ENCODE assay signal across 23 mouse cellular contexts in the genomic region with DNA sequence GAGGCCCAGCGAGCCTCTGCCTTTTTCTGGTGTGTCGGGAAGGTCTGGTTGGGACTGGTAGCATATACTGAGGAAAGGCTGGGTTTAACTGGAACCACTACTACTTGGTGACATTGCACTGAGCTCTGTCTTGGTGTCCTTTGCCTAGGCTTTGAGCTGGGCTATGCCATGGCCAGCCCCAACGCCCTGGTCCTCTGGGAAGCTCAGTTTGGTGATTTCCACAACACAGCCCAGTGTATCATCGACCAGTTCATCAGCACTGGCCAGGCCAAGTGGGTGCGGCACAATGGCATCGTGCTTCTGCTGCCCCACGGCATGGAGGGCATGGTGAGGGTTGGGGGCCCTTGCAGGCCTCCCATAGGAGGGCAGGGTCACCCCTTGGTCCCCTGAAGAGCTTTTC. TPM values are rescaled to one million over a fixed set of nuclear protein-coding genes. Genes with fewer than 3 reads are reported as not detected.
A peak's percentile ranks its signal among the peaks of the same experiment; 100 is the strongest.
DNase-seq lines count a peak whose midpoint lies in the region; ATAC-seq lines count a peak whose summit lies in the region.
"Had no signal": no experiment of that assay in that cellular context is flagged by ENCODE, and none has a peak within 500 bp of the region (broad histone marks: within the 10 kb centered on the region; RNA-seq: fewer than 3 reads in every experiment).

No protein-coding gene starts in this region.

- intact Hi-C loops in heart, postnatal 10 days (cut with DNase I) = no loop called here

- H3K4me3 ChIP-seq in forebrain, embryonic 11.5 days (ENCODE audit: low read depth, low read length) = no peak overlapping the region
- H3K4me3 ChIP-seq in forebrain, embryonic 13.5 days = no peak overlapping the region

- WGBS in forebrain, embryonic 11.5 days = 93% methylated on average over 7 of the region's 7 CpGs
- WGBS in forebrain, embryonic 13.5 days = 93% methylated on average over 7 of the region's 7 CpGs

- DNase-seq in forebrain, embryonic 11.5 days (ENCODE audit: low spot score) = peak; percentile 36
- DNase-seq in heart, adult 11 months = peak; percentile 70
- DNase-seq in heart, postnatal 10 days = no peak
- DNase-seq: adrenal gland, adult 8-10 months; adrenal gland, postnatal 10 days; adrenal gland, postnatal 25 days; adrenal gland, postnatal 36 days; B cell, adult 2 months; cerebellum, adult 11 months; cerebellum, adult 11-12 months; cerebellum, adult 18-20 months had no signal

- no peak for ATAC-seq in forebrain, embryonic 11.5 days (replicated peaks; ENCODE audit: low FRiP score)
- ATAC-seq in forebrain, embryonic 13.5 days = no peak
- ATAC-seq: activated CD4-positive, CD25-positive, alpha-beta regulatory T cell, adult 4 months; CD4-positive, CD25-positive, alpha-beta regulatory T cell, adult 4 months; Patski had no signal

- H3K9ac ChIP-seq in forebrain, embryonic 11.5 days (ENCODE audit: low read length) = no peak overlapping the region
- no peak overlapping the region for H3K9ac ChIP-seq in forebrain, embryonic 13.5 days

- H3K4me1 ChIP-seq in forebrain, embryonic 11.5 days (replicated peaks; ENCODE audit: control insufficient read depth, insufficient read depth, low read length) = no peaks in the 10 kb centered on the region
- H3K4me1 ChIP-seq in forebrain, embryonic 13.5 days = no peaks in the 10 kb centered on the region

- no peak overlapping the region for H3K4me2 ChIP-seq in forebrain, embryonic 11.5 days (ENCODE audit: low read depth, low read length, severe bottlenecking)
- no peak overlapping the region for H3K4me2 ChIP-seq in forebrain, embryonic 13.5 days

- no peaks in the 10 kb centered on the region; the same call in 1 of the 2 replicates for H3K36me3 ChIP-seq in forebrain, embryonic 11.5 days (ENCODE audit: control insufficient read depth, insufficient read depth, low read length)
- H3K36me3 ChIP-seq in forebrain, embryonic 13.5 days (ENCODE audit: poor library complexity, severe bottlenecking) = peaks cover 81% of the 10 kb centered on the region
- H3K36me3 ChIP-seq: G1E had no signal

- no peaks in the 10 kb centered on the region for H3K27me3 ChIP-seq in forebrain, embryonic 11.5 days (ENCODE audit: control insufficient read depth, insufficient read depth, low read length)
- H3K27me3 ChIP-seq in forebrain, embryonic 13.5 days = no peaks in the 10 kb centered on the region
- H3K27me3 ChIP-seq: CH12.LX, Patski had no signal

- H3K27ac ChIP-seq in forebrain, embryonic 11.5 days (ENCODE audit: low read depth, low read length) = no peak overlapping the region
- no peak overlapping the region for H3K27ac ChIP-seq in forebrain, embryonic 13.5 days

- no peaks in the 10 kb centered on the region for H3K9me3 ChIP-seq in forebrain, embryonic 11.5 days (ENCODE audit: control insufficient read depth, low read length)
- no peaks in the 10 kb centered on the region for H3K9me3 ChIP-seq in forebrain, embryonic 13.5 days (replicated peaks)
- H3K9me3 ChIP-seq: G1E had no signal

RNA-seq across cellular contexts. Expression of a gene that starts 22.4 kb away (rescaled TPM):
- polyA plus RNA-seq in forebrain, embryonic 11.5 days (2014; fragmentation: Nextera tagmentation; extraction: Ambion mirVana) = 18.3 and 18.8 TPM in 2 replicates
- 20.3 and 21.7 TPM in 2 replicates for polyA plus RNA-seq in forebrain, embryonic 13.5 days (2015; fragmentation: Nextera tagmentation; extraction: Ambion mirVana)
- 10 to 100 TPM; 13.3 to 14.2 TPM for total RNA-seq in heart, postnatal 10 days (2021)
- polyA plus RNA-seq: CD4-positive, CD25-positive, alpha-beta regulatory T cell, adult 4 months had no signal

RNA-seq across cellular contexts. Expression of a gene that starts 44.0 kb away (rescaled TPM):
- polyA plus RNA-seq in forebrain, embryonic 11.5 days (2014; fragmentation: Nextera tagmentation; extraction: Ambion mirVana) = not detected in 2 replicates
- polyA plus RNA-seq in forebrain, embryonic 13.5 days (2015; fragmentation: Nextera tagmentation; extraction: Ambion mirVana) = 0.50 and 0.74 TPM in 2 replicates
- not detected for total RNA-seq in heart, postnatal 10 days (2021)
- total RNA-seq: adrenal gland, adult 18-20 months; adrenal gland, adult 2 months; adrenal gland, adult 8-10 months; adrenal gland, postnatal 10 days; adrenal gland, postnatal 14 days; adrenal gland, postnatal 25 days; adrenal gland, postnatal 36 days; adrenal gland, postnatal 4 days; CH12.LX; G1E; MEL had no signal
- polyA plus RNA-seq: activated CD4-positive, CD25-positive, alpha-beta regulatory T cell, adult 4 months; adrenal gland, adult 2 months; C2C12; CD4-positive, CD25-positive, alpha-beta regulatory T cell, adult 4 months; G1E; Patski had no signal

Comparison
In these comparisons a context has a peak if more than half of its experiments do, and no peak if none do; other contexts are left out.
1. DNase-seq: peak in forebrain, embryonic 11.5 days (single experiment) and heart, adult 11 months (single experiment); none in heart, postnatal 10 days (0 of 2).